Mouse (Mus musculus) naive thymus-derived CD4-positive, alpha-beta T cell, adult 5 months (primary cell): Measurements from ENCODE around the gene Synpr. TPM values are rescaled to one million over a fixed set of nuclear protein-coding genes. Genes with fewer than 3 reads are reported as not detected.

Source experiments
- polyA plus RNA-seq: library from polyadenylated mRNA; unstranded; fragments of 100-300 nt; shearing (Covaris generic); gene quantifications from one replicate; pipeline ENCODE4 v1.2.1, GENCODE M21; 2017

Gene Synpr
- 0.12 TPM for polyA plus RNA-seq

DNA sequence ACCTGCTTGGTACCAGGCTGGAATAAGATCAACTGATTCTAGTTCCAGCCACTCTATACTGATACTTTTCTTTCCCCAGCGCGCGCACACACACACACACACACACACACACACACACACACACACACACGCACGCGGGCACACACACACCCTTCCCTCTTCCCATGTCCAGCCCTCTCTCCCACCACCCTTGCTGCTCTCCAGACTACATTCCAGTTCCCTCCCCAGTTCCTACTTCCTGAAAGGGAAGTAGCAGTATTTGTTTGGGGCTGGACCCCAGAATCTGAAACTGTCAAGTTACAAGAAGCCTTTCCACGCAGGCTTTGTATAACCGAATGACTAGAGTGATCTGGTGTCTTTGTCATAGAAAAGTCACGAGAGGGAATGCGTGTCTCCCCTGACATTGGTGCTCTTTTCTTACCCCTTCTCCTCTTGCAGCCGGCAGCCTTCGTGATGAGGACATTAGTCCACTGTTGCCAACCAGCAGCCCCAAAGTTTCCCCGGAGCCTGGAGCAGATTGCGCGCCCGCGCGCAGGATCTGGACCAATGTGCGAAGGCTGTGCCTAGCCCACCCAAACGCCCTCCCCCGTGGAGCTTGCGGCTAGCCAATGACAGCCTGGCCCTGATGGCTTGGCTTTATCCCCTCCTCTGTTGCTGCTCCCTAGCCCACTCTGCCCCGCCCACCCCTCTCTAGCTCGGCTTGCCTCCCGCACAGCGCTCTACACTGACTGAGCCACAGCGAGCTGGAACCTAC, at the start of gene Synpr:
TSS of gene Synpr (plus strand) at position 690 of the 754 bp plus-strand sequence.

